Mouse (Mus musculus): ENCODE data around the gene Mef2c. TPM values are rescaled to one million over a fixed set of nuclear protein-coding genes. Genes with fewer than 3 reads are reported as not detected.

Mef2c gene
- total and polyA plus RNA-seq, 3 experiments: 99.9 to 159 (median 107) TPM

GRCm38 (mm10) chr13:83595429-83595828 is 91.6 kb downstream of the Mef2c start:
- no peak overlapping the region for H3K4me2 ChIP-seq (ENCODE audit: insufficient read depth, low read depth, poor library complexity, severe bottlenecking)
- H3K4me1 ChIP-seq (ENCODE audit: control insufficient read depth in 1 of 2, insufficient read depth in 2 of 2): peaks cover 13 to 51% of the 10 kb centered on the region in 2 experiments
- no peak overlapping the region for H3K9ac ChIP-seq (ENCODE audit: insufficient read depth, low read depth)
- H3K9me3 ChIP-seq (replicated peaks; ENCODE audit: low read length): no peaks in the 10 kb centered on the region
- no peak overlapping the region for H3K4me3 ChIP-seq (replicated peaks in 1 of 3; ENCODE audit: low read depth in 2 of 3, low read length in 2 of 3, poor library complexity in 1 of 3)
- TF ChIP-seq ZKSCAN1 (IDR thresholded peaks at IDR 0.05; ENCODE audit: borderline replicate concordance, low read depth, low read length): no peak
- no peak for TF ChIP-seq USF2 (conservative IDR thresholded peaks at IDR 0.05; ENCODE audit: low read depth, low read length)
- no peak for TF ChIP-seq JUN (IDR thresholded peaks at IDR 0.05; ENCODE audit: insufficient read depth, low read depth, low read length)
- TF ChIP-seq BHLHE40 (IDR thresholded peaks at IDR 0.05; ENCODE audit: low read depth, low read length): no peak
- no peak for TF ChIP-seq MYC (IDR thresholded peaks at IDR 0.05; ENCODE audit: low read depth, low read length)
- no peak for TF ChIP-seq NRF1 (IDR thresholded peaks at IDR 0.05; ENCODE audit: low read depth, low read length)
- no peak for TF ChIP-seq POLR2A (IDR thresholded peaks at IDR 0.05; ENCODE audit: low read depth, low read length)
- no peak for TF ChIP-seq TBP (conservative IDR thresholded peaks at IDR 0.05; ENCODE audit: low read depth, low read length)
- TF ChIP-seq NELFE (IDR thresholded peaks at IDR 0.05; ENCODE audit: low read depth, low read length): no peak
- TF ChIP-seq CHD2 (IDR thresholded peaks at IDR 0.05; ENCODE audit: low read length): no peak
- no peak for TF ChIP-seq ZMIZ1 (IDR thresholded peaks at IDR 0.05; ENCODE audit: low read depth, low read length)
- no peak for TF ChIP-seq USF1 (IDR thresholded peaks at IDR 0.05; ENCODE audit: low read depth, low read length)
- TF ChIP-seq RAD21 (IDR thresholded peaks at IDR 0.05; ENCODE audit: low read depth, low read length): no peak
- TF ChIP-seq ETS1 (conservative IDR thresholded peaks at IDR 0.05; ENCODE audit: low read depth, low read length): no peak
- no peak for TF ChIP-seq POLR2AphosphoS2 (IDR thresholded peaks at IDR 0.05; ENCODE audit: low read depth, low read length)
- TF ChIP-seq UBTF (IDR thresholded peaks at IDR 0.05; ENCODE audit: low read depth, low read length): no peak
- no peak for TF ChIP-seq HCFC1 (IDR thresholded peaks at IDR 0.05; ENCODE audit: low read depth, low read length)
- TF ChIP-seq GABPA (IDR thresholded peaks at IDR 0.05; ENCODE audit: insufficient replicate concordance, low read depth, low read length): no peak
- TF ChIP-seq TCF12 (IDR thresholded peaks at IDR 0.05; ENCODE audit: low read depth, low read length): no peak
- H3K36me3 ChIP-seq (replicated peaks in 1 of 2; ENCODE audit: control insufficient read depth in 1 of 2, insufficient read depth in 1 of 2, low read length in 1 of 2): peaks cover 8 to 64% of the 10 kb centered on the region in 2 experiments
- H3K27ac ChIP-seq (ENCODE audit: insufficient read depth, low read depth): no peak overlapping the region
- H3K79me2 ChIP-seq (replicated peaks; ENCODE audit: control insufficient read depth, extremely low read depth, insufficient read depth, poor library complexity, severe bottlenecking): peaks cover 34% of the 10 kb centered on the region
- no peak for DNase-seq (ENCODE audit: extremely low read depth)
- H3K27me3 ChIP-seq (replicated peaks): no peaks in the 10 kb centered on the region
- in situ Hi-C loops (cut with MboI; ENCODE audit: low pct_ligation_motif_present, low pct_unique_long_range_greater_than_20kb, low sequenced_read_pairs) (no loop called here), dilution Hi-C loops (cut with MboI; ENCODE audit: extremely low pct_ligation_motif_present, extremely low pct_unique_long_range_greater_than_20kb, low sequenced_read_pairs) (no loop called here)

GRCm38 (mm10) chr13:83596989-83597738 is 93.3 kb downstream of the Mef2c start:
- H3K36me3 ChIP-seq (replicated peaks in 1 of 2; ENCODE audit: control insufficient read depth in 1 of 2, insufficient read depth in 1 of 2, low read length in 1 of 2): peaks cover 8 to 56% of the 10 kb centered on the region in 2 experiments
- H3K27me3 ChIP-seq (replicated peaks): no peaks in the 10 kb centered on the region
- in situ Hi-C loops (cut with MboI; ENCODE audit: low pct_ligation_motif_present, low pct_unique_long_range_greater_than_20kb, low sequenced_read_pairs) (no loop called here), dilution Hi-C loops (cut with MboI; ENCODE audit: extremely low pct_ligation_motif_present, extremely low pct_unique_long_range_greater_than_20kb, low sequenced_read_pairs) (no loop called here)
- H3K79me2 ChIP-seq (replicated peaks; ENCODE audit: control insufficient read depth, extremely low read depth, insufficient read depth, poor library complexity, severe bottlenecking): peaks cover 25% of the 10 kb centered on the region
- peaks cover 18 to 56% of the 10 kb centered on the region in 2 experiments for H3K4me1 ChIP-seq (ENCODE audit: control insufficient read depth in 1 of 2, insufficient read depth in 2 of 2)
- H3K9ac ChIP-seq (ENCODE audit: insufficient read depth, low read depth): peak overlapping the region; percentile 33; the same call in 1 of the 2 replicates
- no peaks in the 10 kb centered on the region for H3K9me3 ChIP-seq (replicated peaks; ENCODE audit: low read length)
- peak overlapping the region; percentile 75 for H3K4me2 ChIP-seq (ENCODE audit: insufficient read depth, low read depth, poor library complexity, severe bottlenecking)
- no peak overlapping the region for H3K4me3 ChIP-seq (replicated peaks in 1 of 3; ENCODE audit: low read depth in 2 of 3, low read length in 2 of 3, poor library complexity in 1 of 3)
- peak; percentile 50 for DNase-seq (ENCODE audit: extremely low read depth)
- peak overlapping the region; percentile 82 for H3K27ac ChIP-seq (ENCODE audit: insufficient read depth, low read depth)
- TF ChIP-seq RAD21 (IDR thresholded peaks at IDR 0.05; ENCODE audit: low read depth, low read length): no peak
- TF ChIP-seq KAT2A (IDR thresholded peaks at IDR 0.05; ENCODE audit: insufficient replicate concordance, low read length): no peak
- no peak for TF ChIP-seq ZNF384 (IDR thresholded peaks at IDR 0.05; ENCODE audit: low read depth, low read length)
- no peak for TF ChIP-seq MYC (IDR thresholded peaks at IDR 0.05; ENCODE audit: low read depth, low read length)
- TF ChIP-seq USF2 (conservative IDR thresholded peaks at IDR 0.05; ENCODE audit: low read depth, low read length): no peak
- TF ChIP-seq MAFK (IDR thresholded peaks at IDR 0.05; ENCODE audit: insufficient replicate concordance, low read length): 0 out of 2 replicates have a peak, but pooled peaks have one; percentile 42
- TF ChIP-seq E2F4 (IDR thresholded peaks at IDR 0.05; ENCODE audit: insufficient replicate concordance, low read depth, low read length): no peak
- no peak for TF ChIP-seq USF1 (IDR thresholded peaks at IDR 0.05; ENCODE audit: low read depth, low read length)
- no peak for TF ChIP-seq PAX5 (IDR thresholded peaks at IDR 0.05; ENCODE audit: low read length)
- no peak for TF ChIP-seq JUN (IDR thresholded peaks at IDR 0.05; ENCODE audit: insufficient read depth, low read depth, low read length)
- no peak; the same call in 1 of the 2 replicates for TF ChIP-seq ETS1 (conservative IDR thresholded peaks at IDR 0.05; ENCODE audit: low read depth, low read length)
- TF ChIP-seq MAX (IDR thresholded peaks at IDR 0.05; ENCODE audit: low read length): no peak
- no peak for TF ChIP-seq MEF2A (IDR thresholded peaks at IDR 0.05; ENCODE audit: borderline replicate concordance, low read depth, low read length)
- peak; percentile 15; the same call in 1 of the 2 replicates for TF ChIP-seq TCF12 (IDR thresholded peaks at IDR 0.05; ENCODE audit: low read depth, low read length)
- no peak for TF ChIP-seq UBTF (IDR thresholded peaks at IDR 0.05; ENCODE audit: low read depth, low read length)
- TF ChIP-seq JUND (conservative IDR thresholded peaks at IDR 0.05; ENCODE audit: low read depth, low read length): 0 out of 2 replicates have a peak, but pooled peaks have one; percentile 21
- TF ChIP-seq ZKSCAN1 (IDR thresholded peaks at IDR 0.05; ENCODE audit: borderline replicate concordance, low read depth, low read length): no peak
- TF ChIP-seq MAZ (IDR thresholded peaks at IDR 0.05; ENCODE audit: low read depth, low read length): no peak
- TF ChIP-seq RCOR1 (conservative IDR thresholded peaks at IDR 0.05; ENCODE audit: low read depth, low read length): no peak
- TF ChIP-seq BHLHE40 (IDR thresholded peaks at IDR 0.05; ENCODE audit: low read depth, low read length): peak; percentile 51

All from CH12.LX (cell line).